Mouse (Mus musculus): ENCODE data around the gene Lhb.

- TF ChIP-seq CTCF (IDR thresholded peaks at IDR 0.05; ENCODE audit: low read depth, low read length): no peak
- TF ChIP-seq POLR2A (IDR thresholded peaks at IDR 0.05; ENCODE audit: extremely low read depth, insufficient read depth, low read length): no peak
Measured at GRCm38 (mm10) chr7:45435038-45435437, 14.4 kb downstream of the Lhb start.

Data from liver, adult 2 months (tissue).